Mouse (Mus musculus) G1E-ER4 (cell line): ENCODE data around the gene Hspb3. TPM values are rescaled to one million over a fixed set of nuclear protein-coding genes. Genes with fewer than 3 reads are reported as not detected.

ENCODE experiments used
- GATA1 ChIP-seq: IDR thresholded peaks from one replicate; pipeline ENCODE4 v1.8.0; 2012; ENCODE audit warnings: low read length, inconsistent platforms
- polyA plus RNA-seq: library from polyadenylated mRNA; stranded (reverse); fragments of >175 nt; gene quantifications from 2 replicates; pipeline ENCODE4 v1.2.3, GENCODE M21; 2012

Hspb3 gene
- polyA plus RNA-seq, 1 experiment = not detected

- no peak for TF ChIP-seq GATA1
Observed at GRCm38 (mm10) chr13:113660576-113661310, 2.7 kb downstream of the Hspb3 start.

- no peak for TF ChIP-seq GATA1
Observed at GRCm38 (mm10) chr13:113657204-113657603, 6.3 kb downstream of the Hspb3 start.

- no peak for TF ChIP-seq GATA1
Observed at GRCm38 (mm10) chr13:113656639-113657038, 6.8 kb downstream of the Hspb3 start.

- no peak for TF ChIP-seq GATA1
Observed at GRCm38 (mm10) chr13:113655511-113655910, 8.0 kb downstream of the Hspb3 start.

GRCm38 (mm10) chr13:113640944-113641597, 22.4 kb downstream of the Hspb3 start:
- TF ChIP-seq GATA1 = no peak

GRCm38 (mm10) chr13:113638914-113639313, 24.6 kb downstream of the Hspb3 start:
- no peak for TF ChIP-seq GATA1

GRCm38 (mm10) chr13:113635799-113636222, 27.7 kb downstream of the Hspb3 start:
- no peak for TF ChIP-seq GATA1

GRCm38 (mm10) chr13:113634732-113635481, 28.6 kb downstream of the Hspb3 start:
- no peak for TF ChIP-seq GATA1

GRCm38 (mm10) chr13:113632506-113632905, 31.0 kb downstream of the Hspb3 start:
- no peak for TF ChIP-seq GATA1

- no peak for TF ChIP-seq GATA1
Observed at GRCm38 (mm10) chr13:113627601-113628000, 35.9 kb downstream of the Hspb3 start.

GRCm38 (mm10) chr13:113622865-113623255, 40.6 kb downstream of the Hspb3 start:
- no peak for TF ChIP-seq GATA1

- no peak for TF ChIP-seq GATA1
Observed at GRCm38 (mm10) chr13:113622122-113622864, 41.2 kb downstream of the Hspb3 start.

GRCm38 (mm10) chr13:113619003-113619402, 44.5 kb downstream of the Hspb3 start:
- no peak for TF ChIP-seq GATA1

GRCm38 (mm10) chr13:113617891-113618823, 45.3 kb downstream of the Hspb3 start, which contains the start of gene Snx18:
Snx18 (minus strand) TSS chr13:113618564.
- TF ChIP-seq GATA1 = no peak
